Mouse (Mus musculus): ENCODE measurements around the gene Zcchc17.

DNA sequence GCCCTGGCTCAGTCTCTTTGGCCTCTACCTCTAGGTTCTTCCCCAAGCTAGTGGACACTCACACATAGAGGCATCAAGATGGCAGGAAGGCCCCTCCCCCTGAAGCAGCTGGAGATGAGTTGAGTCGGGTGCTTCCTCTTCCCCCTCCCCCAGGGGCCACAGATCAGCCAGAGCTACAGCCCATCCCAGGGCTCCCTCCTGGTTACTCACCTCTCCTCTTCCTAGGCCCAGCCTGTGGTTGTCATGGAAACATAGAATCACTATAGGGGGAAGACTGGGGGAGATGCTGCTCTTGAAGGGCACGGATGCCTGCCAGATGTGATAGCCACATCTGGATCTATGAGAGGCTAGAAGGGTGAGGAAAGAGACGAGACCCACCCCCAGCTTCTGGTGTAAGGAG lies 55.0 kb downstream of the Zcchc17 start:
- TF ChIP-seq CTCF (IDR thresholded peaks at IDR 0.05; ENCODE audit: borderline replicate concordance, insufficient read depth, low read depth, low read length) = no peak
- no peak for TF ChIP-seq POLR2A (IDR thresholded peaks at IDR 0.05; ENCODE audit: borderline replicate concordance, insufficient read depth, low read length)

Measured in cerebellum, adult 2 months (tissue).